Mouse (Mus musculus) CH12.LX (cell line): Measurements from ENCODE around the gene Sfxn1. TPM values are rescaled to one million over a fixed set of nuclear protein-coding genes. Genes with fewer than 3 reads are reported as not detected.

Experiments
- DNase-seq: peaks from one replicate; pipeline ENCODE4 v3.0.0-alpha.2; 2013; ENCODE audit errors: extremely low read depth
- H3K27ac ChIP-seq: 2 replicates; pipeline ENCODE4 v1.5.1; 2012; ENCODE audit warnings: low read depth, mild to moderate bottlenecking, control low read depth, moderate library complexity; ENCODE audit not compliant: insufficient read depth
- H3K27me3 ChIP-seq: replicated peaks from 2 replicates; pipeline ENCODE3; 2012; ENCODE audit warnings: inconsistent platforms
- H3K36me3 ChIP-seq, 2 experiments: replicated peaks in 1 of 2; 2 replicates each; pipeline versions ENCODE3 to v1.6.1; 2012; ENCODE audit warnings: inconsistent platforms in 1 of 2, low read length in 1 of 2, mild to moderate bottlenecking in 1 of 2, mixed read lengths in 1 of 2, moderate library complexity in 1 of 2; ENCODE audit not compliant: control insufficient read depth in 1 of 2, insufficient read depth in 1 of 2
- H3K4me1 ChIP-seq, 2 experiments: 2 replicates each; pipeline ENCODE4 v1.6.1; 2012; ENCODE audit warnings: inconsistent platforms in 1 of 2, moderate library complexity in 1 of 2; ENCODE audit not compliant: insufficient read depth in 2 of 2, control insufficient read depth in 1 of 2
- H3K4me2 ChIP-seq: 2 replicates; pipeline ENCODE4 v1.6.1; 2012; ENCODE audit warnings: low read depth, mild to moderate bottlenecking, control low read depth; ENCODE audit not compliant: poor library complexity, insufficient read depth, severe bottlenecking
- H3K4me3 ChIP-seq, 3 experiments: fragments of 150-350 bp in 1 of 3; sonication (generic) in 1 of 3; replicated peaks in 1 of 3; 2 replicates each; pipeline versions ENCODE3 to v1.5.1; 2011 to 2012; ENCODE audit warnings: low read depth in 2 of 3, low read length in 2 of 3, mild to moderate bottlenecking in 2 of 3, moderate library complexity in 2 of 3, control low read depth in 1 of 3, improper control_type of control experiment in 1 of 3, inconsistent platforms in 1 of 3, mixed read lengths in 1 of 3; ENCODE audit not compliant: poor library complexity in 1 of 3
- H3K79me2 ChIP-seq: replicated peaks from 2 replicates; pipeline ENCODE4 v1.6.1; 2012; ENCODE audit warnings: mild to moderate bottlenecking, moderate library complexity; ENCODE audit not compliant: control insufficient read depth, poor library complexity, insufficient read depth, severe bottlenecking; ENCODE audit errors: extremely low read depth
- H3K9ac ChIP-seq: 2 replicates; pipeline ENCODE4 v1.6.1; 2012; ENCODE audit warnings: low read depth, mild to moderate bottlenecking, control low read depth, moderate library complexity; ENCODE audit not compliant: insufficient read depth
- H3K9me3 ChIP-seq: replicated peaks from 2 replicates; pipeline ENCODE3; 2012; ENCODE audit warnings: low read length, inconsistent platforms, mixed read lengths
- CHD1 ChIP-seq: IDR thresholded peaks from 2 replicates; pipeline ENCODE4 v1.6.1; 2012; ENCODE audit warnings: low read depth, low read length, improper control_type of control experiment, inconsistent platforms
- CHD2 ChIP-seq: IDR thresholded peaks from 2 replicates; pipeline ENCODE4 v1.6.1; 2011; ENCODE audit warnings: low read length, improper control_type of control experiment
- CTCF ChIP-seq, 2 experiments: IDR thresholded peaks in 1 of 2; conservative IDR thresholded peaks in 1 of 2; 2 replicates each; pipeline ENCODE4 v1.5.1; 2011 to 2012; ENCODE audit warnings: low read depth in 2 of 2, low read length in 2 of 2, improper control_type of control experiment in 1 of 2, inconsistent platforms in 1 of 2, mild to moderate bottlenecking in 1 of 2, moderate library complexity in 1 of 2
- EP300 ChIP-seq: IDR thresholded peaks from 2 replicates; pipeline ENCODE4 v1.6.1; 2011; ENCODE audit warnings: low read length, improper control_type of control experiment
- GABPA ChIP-seq: IDR thresholded peaks from 2 replicates; pipeline ENCODE4 v1.6.1; 2012; ENCODE audit warnings: low read depth, low read length, improper control_type of control experiment, inconsistent platforms; ENCODE audit not compliant: insufficient replicate concordance
- JUND ChIP-seq: conservative IDR thresholded peaks from 2 replicates; pipeline ENCODE4 v1.6.1; 2011; ENCODE audit warnings: low read depth, low read length, improper control_type of control experiment
- MAZ ChIP-seq: IDR thresholded peaks from 2 replicates; pipeline ENCODE4 v1.6.1; 2012; ENCODE audit warnings: low read depth, mild to moderate bottlenecking, inconsistent platforms, low read length, improper control_type of control experiment, moderate library complexity
- MEF2A ChIP-seq: IDR thresholded peaks from 2 replicates; pipeline ENCODE4 v1.6.1; 2014; ENCODE audit warnings: low read depth, mild to moderate bottlenecking, inconsistent platforms, low read length, improper control_type of control experiment, borderline replicate concordance
- MXI1 ChIP-seq: IDR thresholded peaks from 2 replicates; pipeline ENCODE4 v1.6.1; 2011; ENCODE audit warnings: mild to moderate bottlenecking, low read depth, low read length, improper control_type of control experiment
- NRF1 ChIP-seq: IDR thresholded peaks from 2 replicates; pipeline ENCODE4 v1.6.1; 2014; ENCODE audit warnings: low read depth, mild to moderate bottlenecking, inconsistent platforms, low read length, improper control_type of control experiment, moderate library complexity
- RAD21 ChIP-seq: IDR thresholded peaks from 2 replicates; pipeline ENCODE4 v1.6.1; 2011; ENCODE audit warnings: low read depth, mild to moderate bottlenecking, low read length, improper control_type of control experiment, moderate library complexity
- SMC3 ChIP-seq: IDR thresholded peaks from 2 replicates; pipeline ENCODE4 v1.6.1; 2011; ENCODE audit warnings: low read depth, low read length, improper control_type of control experiment
- USF1 ChIP-seq: IDR thresholded peaks from 2 replicates; pipeline ENCODE4 v1.6.1; 2014; ENCODE audit warnings: low read depth, mild to moderate bottlenecking, inconsistent platforms, low read length, improper control_type of control experiment
- ZMIZ1 ChIP-seq: IDR thresholded peaks from 2 replicates; pipeline ENCODE4 v1.6.1; 2012; ENCODE audit warnings: low read depth, mild to moderate bottlenecking, inconsistent platforms, low read length, improper control_type of control experiment
- dilution Hi-C: fragments of 300-500 bp; cut with MboI; formaldehyde crosslinking; loops from 2 replicates; pipeline ENCODE4 v1.14.3; 2020; ENCODE audit warnings: low sequenced_read_pairs; ENCODE audit not compliant: extremely low pct_unique_long_range_greater_than_20kb, extremely low pct_ligation_motif_present
- in situ Hi-C: fragments of 300-500 bp; cut with MboI; formaldehyde crosslinking; loops from 3 replicates; pipeline ENCODE4 v1.14.3; 2019; ENCODE audit warnings: low sequenced_read_pairs, low pct_ligation_motif_present, low pct_unique_long_range_greater_than_20kb, mixed read lengths
- polyA plus RNA-seq: library from polyadenylated mRNA; unstranded; fragments of >175 nt; gene quantifications from 2 replicates; pipeline ENCODE4 v1.2.1, GENCODE M21; 2012; ENCODE audit warnings: low read depth; ENCODE audit not compliant: insufficient read length
- total RNA-seq, 2 experiments: library from RNA; depleted of rRNA; stranded (reverse); fragments of 300-350 nt in 1 of 2; fragments of >200 nt in 1 of 2; gene quantifications; 2 replicates each; pipeline ENCODE4 v1.2.3; 2012 to 2014

Sfxn1 gene
- total and polyA plus RNA-seq, 3 experiments = 71.7 to 147 (median 98.0) TPM

DNA sequence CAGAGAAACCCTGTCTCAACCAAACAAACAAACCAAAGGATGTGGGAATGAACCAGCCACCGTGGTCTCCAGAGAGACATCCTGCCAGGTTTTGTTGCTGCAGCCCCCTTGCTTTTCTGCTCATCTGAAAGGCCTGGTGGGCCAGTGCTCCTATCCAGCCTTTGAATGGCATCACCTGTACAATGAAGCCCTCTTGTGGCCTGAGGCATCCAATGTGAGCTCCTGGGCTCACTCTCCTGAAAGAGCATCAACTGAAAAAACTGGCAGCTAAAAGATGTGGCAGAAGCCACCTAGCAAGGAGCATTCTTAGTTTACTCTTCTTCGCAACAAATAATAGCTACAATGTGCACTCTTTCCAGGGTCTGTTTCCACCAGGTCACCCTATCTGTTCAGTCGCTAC is 9.6 kb upstream of the Sfxn1 start:
- Histone ChIP-seq H3K27ac (no peak overlapping the region), H3K36me3 (no peaks in the 10 kb centered on the region), H3K9ac (no peak overlapping the region), H3K4me2 (no peak overlapping the region)
- no peak for DNase-seq
- in situ Hi-C loops (no loop called here), dilution Hi-C loops (no loop called here)
- TF ChIP-seq GABPA (no peak), MXI1 (no peak), CTCF (conservative IDR thresholded peaks at IDR 0.05 in 1 of 2, IDR thresholded peaks at IDR 0.05 in 1 of 2; ENCODE audit: low read depth in 2 of 2, low read length in 2 of 2) (peak in 1 of 2 experiments; percentile 44; a peak in 2 of 4 replicates), CHD1 (no peak), NRF1 (no peak), SMC3 (peak; percentile 29), ZMIZ1 (no peak), RAD21 (peak; percentile 28), MAZ (no peak), MEF2A (no peak), USF1 (no peak)
- TF ChIP-seq, all 38 proteins: peak for 3
- H3K9me3 ChIP-seq = peaks cover 7% of the 10 kb centered on the region
- H3K27me3 ChIP-seq = peaks cover 79% of the 10 kb centered on the region
- no peaks in the 10 kb centered on the region for H3K79me2 ChIP-seq
- no peaks in the 10 kb centered on the region for H3K4me1 ChIP-seq
- H3K4me3 ChIP-seq = no peak overlapping the region

GRCm38 (mm10) chr13:54063292-54063691 is 8.4 kb upstream of the Sfxn1 start:
- TF ChIP-seq JUND (0 out of 2 replicates have a peak, but pooled peaks have one; percentile 10), CHD2 (no peak), SMC3 (peak; percentile 54), EP300 (no peak), CTCF (conservative IDR thresholded peaks at IDR 0.05 in 1 of 2, IDR thresholded peaks at IDR 0.05 in 1 of 2; ENCODE audit: low read depth in 2 of 2, low read length in 2 of 2) (peak; percentile 17 to 77; a peak in 3 of 4 replicates), RAD21 (peak; percentile 72)
- no peaks in the 10 kb centered on the region for H3K36me3 ChIP-seq
- no peak overlapping the region for H3K9ac ChIP-seq
- DNase-seq = peak; percentile 31
- no peaks in the 10 kb centered on the region for H3K4me1 ChIP-seq
- no peaks in the 10 kb centered on the region for H3K79me2 ChIP-seq
- in situ Hi-C loops = no loop called here
- peaks cover 7% of the 10 kb centered on the region for H3K9me3 ChIP-seq
- H3K4me3 ChIP-seq = no peak overlapping the region
- dilution Hi-C loops = no loop called here
- H3K4me2 ChIP-seq = no peak overlapping the region
- peaks cover 79% of the 10 kb centered on the region for H3K27me3 ChIP-seq
- no peak overlapping the region for H3K27ac ChIP-seq
